Mouse (Mus musculus): ENCODE data around the gene Tcirg1. TPM values are rescaled to one million over a fixed set of nuclear protein-coding genes. Genes with fewer than 3 reads are reported as not detected.

Tcirg1 gene
- polyA plus RNA-seq, 1 experiment from 2014 or later = 18.0 TPM

- DNase-seq = no peak
- H3K4me3 ChIP-seq (replicated peaks) = peak overlapping the region; percentile 71
- no peaks in the 10 kb centered on the region for H3K9me3 ChIP-seq (replicated peaks)
- H3K27me3 ChIP-seq = no peaks in the 10 kb centered on the region
- 61% methylated on average over 8 of the region's 8 CpGs for WGBS (ENCODE audit: insufficient replicate concordance)
- H3K4me1 ChIP-seq (replicated peaks) = peaks cover 73% of the 10 kb centered on the region
- peak overlapping the region; percentile 95 for H3K4me2 ChIP-seq
- H3K36me3 ChIP-seq = peaks cover 54% of the 10 kb centered on the region
- H3K9ac ChIP-seq = peak overlapping the region; percentile 80
- no peak for ATAC-seq (ENCODE audit: low read depth)
- H3K27ac ChIP-seq = peak overlapping the region; percentile 82
These were observed 1.1 kb upstream of the Tcirg1 start for GRCm38 (mm10) chr19:3907876-3908660.

GRCm38 (mm10) chr19:3906326-3906725 is 607 bp downstream of the Tcirg1 start:
- Histone ChIP-seq H3K4me3 (replicated peaks) (peak overlapping the region; percentile 71), H3K4me1 (replicated peaks) (peaks cover 68% of the 10 kb centered on the region), H3K27me3 (no peaks in the 10 kb centered on the region), H3K9ac (peak overlapping the region; percentile 80), H3K4me2 (peak overlapping the region; percentile 95), H3K27ac (peak overlapping the region; percentile 85), H3K36me3 (peaks cover 69% of the 10 kb centered on the region), H3K9me3 (replicated peaks) (no peaks in the 10 kb centered on the region)
- 6% methylated on average over 10 of the region's 10 CpGs for WGBS (ENCODE audit: insufficient replicate concordance)
- DNase-seq (no peak), ATAC-seq (ENCODE audit: low read depth) (peak; percentile 1)

GRCm38 (mm10) chr19:3905261-3905969 is 1.5 kb downstream of the Tcirg1 start:
- peak overlapping the region; percentile 80 for H3K9ac ChIP-seq
- ATAC-seq (ENCODE audit: low read depth) (no peak), DNase-seq (no peak)
- H3K27me3 ChIP-seq = no peaks in the 10 kb centered on the region
- peaks cover 61% of the 10 kb centered on the region for H3K4me1 ChIP-seq (replicated peaks)
- peaks cover 60% of the 10 kb centered on the region for H3K36me3 ChIP-seq
- peak overlapping the region; percentile 95 for H3K4me2 ChIP-seq
- H3K27ac ChIP-seq = peak overlapping the region; percentile 85
- H3K4me3 ChIP-seq (replicated peaks) = peak overlapping the region; percentile 71
- WGBS (ENCODE audit: insufficient replicate concordance) = 14% methylated on average over 6 of the region's 6 CpGs
- H3K9me3 ChIP-seq (replicated peaks) = no peaks in the 10 kb centered on the region

- Histone ChIP-seq H3K4me3 (replicated peaks) (no peak overlapping the region), H3K36me3 (peaks cover 56% of the 10 kb centered on the region), H3K9me3 (replicated peaks) (no peaks in the 10 kb centered on the region), H3K4me2 (peak overlapping the region; percentile 95), H3K27ac (no peak overlapping the region), H3K27me3 (no peaks in the 10 kb centered on the region), H3K4me1 (replicated peaks) (peaks cover 58% of the 10 kb centered on the region), H3K9ac (no peak overlapping the region)
- 67% methylated on average over 10 of the region's 10 CpGs for WGBS (ENCODE audit: insufficient replicate concordance)
- no peak for ATAC-seq (ENCODE audit: low read depth)
- DNase-seq = no peak
These were observed 2.6 kb downstream of the Tcirg1 start for GRCm38 (mm10) chr19:3904363-3904675.

- no peaks in the 10 kb centered on the region for H3K27me3 ChIP-seq
- no peaks in the 10 kb centered on the region for H3K9me3 ChIP-seq (replicated peaks)
- H3K27ac ChIP-seq = no peak overlapping the region
- H3K36me3 ChIP-seq = peaks cover 55% of the 10 kb centered on the region
- H3K4me2 ChIP-seq = no peak overlapping the region
- 85% methylated on average over 25 of the region's 25 CpGs for WGBS (ENCODE audit: insufficient replicate concordance)
- H3K4me1 ChIP-seq (replicated peaks) = peaks cover 58% of the 10 kb centered on the region
- no peak for ATAC-seq (ENCODE audit: low read depth)
- H3K9ac ChIP-seq = no peak overlapping the region
- DNase-seq = no peak
- H3K4me3 ChIP-seq (replicated peaks) = no peak overlapping the region
These were observed 3.1 kb downstream of the Tcirg1 start for GRCm38 (mm10) chr19:3903648-3904362.

GRCm38 (mm10) chr19:3902966-3903365 is 4.0 kb downstream of the Tcirg1 start:
- Histone ChIP-seq H3K4me3 (replicated peaks) (no peak overlapping the region), H3K27ac (no peak overlapping the region), H3K36me3 (peaks cover 55% of the 10 kb centered on the region), H3K4me1 (replicated peaks) (peaks cover 51% of the 10 kb centered on the region), H3K9ac (no peak overlapping the region), H3K4me2 (no peak overlapping the region), H3K9me3 (replicated peaks) (no peaks in the 10 kb centered on the region), H3K27me3 (no peaks in the 10 kb centered on the region)
- 77% methylated on average over 12 of the region's 12 CpGs for WGBS (ENCODE audit: insufficient replicate concordance)
- DNase-seq = no peak
- ATAC-seq (ENCODE audit: low read depth) = no peak

GRCm38 (mm10) chr19:3899618-3900017 is 7.3 kb downstream of the Tcirg1 start:
- 84% methylated on average over 4 of the region's 4 CpGs for WGBS (ENCODE audit: insufficient replicate concordance)

GRCm38 (mm10) chr19:3898952-3899351 is 8.0 kb downstream of the Tcirg1 start:
- 76% methylated on average over 7 of the region's 7 CpGs for WGBS (ENCODE audit: insufficient replicate concordance)
- Histone ChIP-seq H3K27me3 (no peaks in the 10 kb centered on the region), H3K4me2 (no peak overlapping the region), H3K36me3 (peaks cover 86% of the 10 kb centered on the region), H3K9me3 (replicated peaks) (no peaks in the 10 kb centered on the region), H3K27ac (no peak overlapping the region), H3K4me3 (replicated peaks) (no peak overlapping the region), H3K4me1 (replicated peaks) (peaks cover 26% of the 10 kb centered on the region), H3K9ac (no peak overlapping the region)
- no peak for ATAC-seq (ENCODE audit: low read depth)
- DNase-seq = no peak

More at GRCm38 (mm10) chr19:3899618-3900017, 7.3 kb downstream of the Tcirg1 start:
- Histone ChIP-seq H3K9me3 (replicated peaks) (no peaks in the 10 kb centered on the region), H3K36me3 (peaks cover 85% of the 10 kb centered on the region), H3K4me2 (no peak overlapping the region), H3K27me3 (no peaks in the 10 kb centered on the region), H3K9ac (no peak overlapping the region), H3K4me1 (replicated peaks) (peaks cover 26% of the 10 kb centered on the region), H3K27ac (no peak overlapping the region), H3K4me3 (replicated peaks) (no peak overlapping the region)
- no peak for DNase-seq
- ATAC-seq (ENCODE audit: low read depth) = no peak

- no peak overlapping the region for H3K27ac ChIP-seq
- H3K9ac ChIP-seq = no peak overlapping the region
- no peaks in the 10 kb centered on the region for H3K9me3 ChIP-seq (replicated peaks)
- no peak overlapping the region for H3K4me2 ChIP-seq
- H3K4me3 ChIP-seq (replicated peaks) = no peak overlapping the region
- DNase-seq (no peak), ATAC-seq (ENCODE audit: low read depth) (no peak)
- 74% methylated on average over 5 of the region's 5 CpGs for WGBS (ENCODE audit: insufficient replicate concordance)
- peaks cover 17% of the 10 kb centered on the region for H3K4me1 ChIP-seq (replicated peaks)
- H3K36me3 ChIP-seq = peaks cover 86% of the 10 kb centered on the region
- H3K27me3 ChIP-seq = no peaks in the 10 kb centered on the region
These were observed 9.4 kb downstream of the Tcirg1 start for GRCm38 (mm10) chr19:3897557-3897956.

- H3K4me1 ChIP-seq (replicated peaks) = peaks cover 16% of the 10 kb centered on the region
- H3K4me3 ChIP-seq (replicated peaks) = no peak overlapping the region
- no peaks in the 10 kb centered on the region for H3K27me3 ChIP-seq
- H3K36me3 ChIP-seq = peaks cover 84% of the 10 kb centered on the region
- no peak overlapping the region for H3K9ac ChIP-seq
- H3K27ac ChIP-seq = no peak overlapping the region
- WGBS (ENCODE audit: insufficient replicate concordance) = 86% methylated on average over 10 of the region's 10 CpGs
- DNase-seq (no peak), ATAC-seq (ENCODE audit: low read depth) (no peak)
- H3K9me3 ChIP-seq (replicated peaks) = no peaks in the 10 kb centered on the region
- H3K4me2 ChIP-seq = no peak overlapping the region
These were observed 10.7 kb downstream of the Tcirg1 start for GRCm38 (mm10) chr19:3896208-3896607.

GRCm38 (mm10) chr19:3895171-3895631 is 11.7 kb downstream of the Tcirg1 start:
- H3K4me3 ChIP-seq (replicated peaks) = no peak overlapping the region
- peaks cover 94% of the 10 kb centered on the region for H3K36me3 ChIP-seq
- ATAC-seq (ENCODE audit: low read depth) (peak; percentile 71), DNase-seq (no peak)
- no peaks in the 10 kb centered on the region for H3K9me3 ChIP-seq (replicated peaks)
- peaks cover 16% of the 10 kb centered on the region for H3K4me1 ChIP-seq (replicated peaks)
- no peak overlapping the region for H3K9ac ChIP-seq
- no peak overlapping the region for H3K27ac ChIP-seq
- no peaks in the 10 kb centered on the region for H3K27me3 ChIP-seq
- WGBS (ENCODE audit: insufficient replicate concordance) = 56% methylated on average over 3 of the region's 3 CpGs
- no peak overlapping the region for H3K4me2 ChIP-seq

Data from liver, embryonic 13.5 days (tissue).